Mouse (Mus musculus) right cerebral cortex, postnatal 10 days (tissue): ENCODE data around the gene Itgb1.

Experiments used
- DNase-seq, 2 experiments: peaks; one replicate each; pipeline ENCODE4 v3.0.0; 2021; ENCODE audit warnings: low spot score in 2 of 2

Gene Itgb1

DNA sequence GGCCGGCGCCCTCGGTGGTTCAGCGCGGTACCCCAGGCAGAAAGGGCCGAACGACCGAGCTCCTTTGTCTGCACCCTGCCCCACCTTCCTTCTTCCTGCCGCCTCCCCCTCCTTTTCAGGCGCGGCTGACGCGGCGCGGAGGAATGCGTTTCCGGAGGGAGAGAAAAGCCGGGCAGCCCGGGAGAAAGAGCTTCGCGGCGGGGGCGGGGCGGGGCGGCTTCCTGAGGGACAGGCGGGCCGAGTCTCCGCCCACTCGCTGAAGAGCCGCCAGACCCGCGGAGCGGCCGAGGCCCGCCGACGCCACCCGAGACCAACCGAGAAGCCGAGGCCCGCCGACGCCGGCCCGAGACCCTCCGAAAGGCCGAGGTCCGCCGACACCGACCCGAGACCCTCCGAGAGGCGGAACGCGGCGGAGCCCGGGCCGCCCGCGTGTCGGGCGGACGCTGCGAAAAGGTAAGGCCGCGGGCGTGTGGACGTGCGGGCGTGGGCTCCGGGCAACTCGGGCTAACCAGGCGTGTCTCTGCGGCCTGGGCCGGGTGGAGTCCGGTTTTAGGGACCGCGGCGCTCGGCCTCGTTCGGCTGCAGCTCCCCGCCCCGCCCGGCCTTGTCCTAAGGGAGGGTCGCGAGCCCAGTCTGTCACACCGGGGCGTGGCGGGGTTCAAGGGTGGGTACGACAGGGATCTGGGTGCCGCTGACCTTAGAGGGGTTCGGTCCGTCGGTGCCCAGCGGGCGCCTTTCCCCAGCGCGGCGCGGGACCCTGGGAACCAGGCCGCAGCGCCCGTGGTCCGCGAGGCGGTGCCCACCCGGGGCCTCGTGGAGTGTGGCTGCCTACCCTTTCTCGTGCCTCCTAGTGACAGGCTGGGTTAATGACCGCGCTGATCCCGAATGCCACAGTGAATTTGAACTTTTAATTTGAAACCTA is at the start of gene Itgb1:
Gene Itgb1 (plus strand): TSS at position 148 of the 922 bp plus-strand sequence.
- peak; percentile 96 to 97 for DNase-seq

- no peak for DNase-seq
Observed at GRCm38 (mm10) chr8:128643104-128643503, 42.4 kb upstream of the Itgb1 start.

DNA sequence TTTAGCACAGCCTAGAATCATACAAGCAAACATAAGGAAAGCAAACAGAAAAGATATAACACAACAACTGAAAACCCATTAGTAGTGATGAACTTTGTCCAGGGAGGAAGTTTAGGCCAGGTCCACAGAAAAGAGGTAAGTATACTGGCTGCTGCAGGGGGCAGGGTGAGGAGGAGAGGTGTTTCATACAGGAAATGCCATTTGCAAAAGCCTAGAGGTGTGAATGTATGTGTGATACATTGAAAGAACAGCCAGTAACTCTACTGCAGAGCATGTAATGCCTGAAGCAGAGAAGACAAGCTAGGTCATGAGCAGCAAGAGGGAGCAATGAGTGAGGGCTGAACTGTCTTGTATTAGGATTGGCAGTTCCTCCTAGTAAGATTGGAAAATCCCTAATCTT is 40.0 kb upstream of the Itgb1 start:
- no peak for DNase-seq

DNA sequence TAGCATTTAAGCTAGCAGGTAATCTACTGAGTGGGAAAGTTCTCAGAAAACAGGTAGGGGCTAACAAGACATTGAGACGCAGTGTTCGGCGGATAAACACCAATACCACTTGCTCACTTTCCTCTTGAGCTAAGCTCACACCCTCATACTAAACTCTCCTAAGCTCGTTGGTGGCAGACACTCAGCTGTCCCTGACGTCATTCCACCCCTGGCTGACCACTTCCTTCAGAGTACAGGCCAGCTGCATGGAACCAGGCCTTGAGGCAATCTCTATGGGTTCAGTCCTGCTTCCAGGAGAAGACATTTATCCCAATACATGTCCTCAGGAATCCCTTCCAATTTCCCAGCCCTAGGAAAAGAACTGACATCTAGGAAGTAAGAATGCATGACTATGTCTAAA is 39.0 kb upstream of the Itgb1 start:
- no peak for DNase-seq

GRCm38 (mm10) chr8:128648071-128648470 is 37.4 kb upstream of the Itgb1 start:
- no peak for DNase-seq

DNA sequence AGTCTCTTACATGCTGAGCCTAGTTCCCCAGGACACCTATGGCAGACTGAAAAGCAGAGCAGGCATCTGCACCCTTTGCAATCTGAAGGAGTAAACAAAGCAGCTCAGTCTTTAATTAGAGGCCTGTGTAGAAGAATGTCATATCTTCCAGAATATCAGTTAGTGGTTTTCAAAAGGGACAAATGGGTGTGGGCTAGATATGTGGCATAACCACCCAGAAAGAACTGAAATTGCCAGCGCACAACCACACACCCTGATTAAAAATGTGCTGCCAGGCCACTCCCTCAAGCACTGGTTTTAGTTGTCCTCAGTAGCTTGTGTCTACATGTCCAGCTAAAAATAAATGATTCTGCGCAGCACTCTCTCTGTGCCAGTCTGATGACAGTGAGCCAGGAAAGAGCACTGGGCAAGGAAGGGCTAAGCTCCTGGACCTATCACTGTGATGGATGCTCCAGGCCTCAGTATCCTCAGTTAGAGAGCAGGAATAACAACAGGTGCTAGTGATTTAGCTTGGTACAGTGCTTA is 35.1 kb upstream of the Itgb1 start:
- no peak for DNase-seq

- DNase-seq: peak; percentile 60 to 68
Observed at GRCm38 (mm10) chr8:128652399-128653109, 32.9 kb upstream of the Itgb1 start.

GRCm38 (mm10) chr8:128653642-128654364 is 31.7 kb upstream of the Itgb1 start:
- no peak for DNase-seq

GRCm38 (mm10) chr8:128654365-128655099 is 30.9 kb upstream of the Itgb1 start:
- DNase-seq: peak; percentile 73

GRCm38 (mm10) chr8:128662144-128662543 is 23.3 kb upstream of the Itgb1 start:
- no peak for DNase-seq

DNA sequence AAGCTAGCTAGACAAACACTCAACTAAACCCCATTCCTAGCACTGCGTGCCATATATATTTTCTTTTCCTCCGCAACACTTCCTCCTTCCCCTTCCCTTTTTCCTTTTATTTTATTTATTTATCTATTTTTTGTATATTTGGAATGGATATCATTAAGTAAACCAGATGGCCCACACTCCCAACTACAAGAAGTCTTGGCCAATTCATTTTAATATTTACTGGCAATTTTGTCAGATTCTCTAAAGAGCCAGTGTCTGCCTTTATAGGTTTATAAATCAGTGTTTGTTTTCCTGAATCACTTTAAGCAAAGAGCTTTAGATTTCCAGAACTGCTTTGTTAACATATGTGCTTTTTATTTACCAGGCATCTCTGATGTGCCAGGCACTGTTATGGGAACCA is 22.8 kb upstream of the Itgb1 start:
- DNase-seq: no peak

- DNase-seq: no peak
Observed at GRCm38 (mm10) chr8:128663106-128663505, 22.3 kb upstream of the Itgb1 start.

- DNase-seq: no peak
Observed at GRCm38 (mm10) chr8:128666576-128667263, 18.7 kb upstream of the Itgb1 start.

DNA sequence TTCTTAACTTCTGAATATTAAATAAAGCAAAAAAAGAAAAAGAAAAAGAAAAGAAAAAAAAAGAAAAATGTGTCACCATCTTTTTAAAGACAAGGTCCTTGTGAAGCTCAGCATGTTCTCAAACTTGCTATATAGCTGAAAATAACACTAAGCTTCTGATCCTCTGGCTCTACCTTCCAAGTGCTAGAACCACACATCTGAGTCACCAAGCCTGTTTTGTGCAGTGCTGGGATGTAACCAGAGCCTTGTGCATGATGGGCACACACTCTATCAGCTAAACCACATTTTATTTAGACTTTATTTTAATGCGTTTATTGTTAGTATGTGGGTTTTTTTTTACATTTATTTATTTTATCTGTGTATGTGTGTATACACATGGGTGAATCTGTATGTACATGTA is 13.6 kb upstream of the Itgb1 start:
- DNase-seq: no peak

DNA sequence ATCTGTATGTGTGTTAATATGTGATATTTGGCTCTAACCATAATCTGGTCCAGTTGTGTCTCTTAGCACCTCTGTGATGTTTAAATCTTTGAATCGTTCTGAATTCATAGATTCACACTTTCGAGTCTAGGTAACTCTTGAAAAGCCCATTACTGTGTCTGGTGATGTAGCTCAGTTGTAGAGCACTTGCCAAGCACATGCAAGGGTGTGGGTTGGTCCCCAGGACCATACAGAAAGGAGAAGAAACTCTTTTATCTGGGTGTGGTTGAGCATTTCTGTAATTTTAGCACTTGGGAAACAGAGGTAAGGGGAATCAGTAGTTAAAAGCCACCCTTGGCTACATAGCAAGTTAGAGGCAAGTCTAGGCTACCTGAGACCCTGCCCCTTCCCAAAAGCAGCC is 13.0 kb upstream of the Itgb1 start:
- DNase-seq: no peak

GRCm38 (mm10) chr8:128672950-128673349 is 12.5 kb upstream of the Itgb1 start:
- DNase-seq: no peak

GRCm38 (mm10) chr8:128675848-128676629 is 9.4 kb upstream of the Itgb1 start:
- DNase-seq: no peak

- peak; percentile 45 to 51 for DNase-seq
Observed at GRCm38 (mm10) chr8:128679909-128680308, 5.5 kb upstream of the Itgb1 start.

- no peak for DNase-seq
Observed at GRCm38 (mm10) chr8:128680548-128681325, 4.7 kb upstream of the Itgb1 start.
